Mouse (Mus musculus): ENCODE data around the gene Lck.

Gene Lck

GRCm38 (mm10) chr4:129508834-129509600 is 64.4 kb downstream of the Lck start:
- DNase-seq (ENCODE audit: low spot score in 2 of 2): peak in 1 of 2 experiments; percentile 25

DNA sequence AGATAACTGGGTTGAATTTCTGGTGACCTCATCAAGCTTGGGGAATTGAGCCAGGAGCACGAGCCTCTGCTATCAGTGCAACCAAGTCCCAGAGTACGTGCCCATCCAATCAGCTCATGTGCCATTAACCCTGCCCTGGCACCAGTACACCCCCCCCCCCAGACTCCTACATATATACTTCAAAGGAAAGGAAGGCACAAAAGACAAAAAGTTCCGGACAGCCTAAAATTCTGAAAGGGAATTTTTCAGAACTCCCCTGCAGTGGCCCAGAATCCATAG is 65.3 kb downstream of the Lck start:
- DNase-seq (ENCODE audit: low spot score in 2 of 2): no peak

- no peak for DNase-seq (ENCODE audit: low spot score in 2 of 2)
Observed at GRCm38 (mm10) chr4:129507434-129508236, 65.8 kb downstream of the Lck start.

- DNase-seq (ENCODE audit: low spot score in 2 of 2): no peak
Observed at GRCm38 (mm10) chr4:129505511-129505910, 67.9 kb downstream of the Lck start.

DNA sequence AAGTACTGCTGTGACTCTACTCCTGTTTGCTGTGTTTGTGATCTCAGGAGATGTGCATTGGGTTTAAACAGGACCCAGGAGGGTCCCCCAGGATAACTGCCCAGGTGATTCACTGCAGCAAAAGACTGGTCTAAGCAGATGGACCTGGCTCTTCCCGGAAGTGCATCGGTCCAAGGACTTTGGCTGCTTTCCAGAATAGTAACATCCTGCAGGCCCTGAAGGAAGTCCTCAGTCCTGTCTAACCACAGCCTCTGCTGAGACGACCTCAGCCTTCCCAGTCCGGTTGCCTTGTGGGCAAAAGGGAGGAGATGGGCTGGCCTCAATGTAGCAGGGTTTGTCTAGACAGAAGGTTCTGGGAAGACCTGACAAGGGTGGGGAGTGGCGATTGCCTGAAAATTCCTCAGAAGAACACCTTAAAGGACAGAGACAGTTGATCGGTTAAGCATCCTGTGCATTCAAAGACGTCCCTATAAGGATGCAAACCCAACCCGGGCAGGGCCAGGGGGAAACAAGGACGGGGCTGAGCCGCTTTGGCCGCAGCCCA is 70.5 kb downstream of the Lck start:
- no peak for DNase-seq (ENCODE audit: low spot score in 2 of 2)

DNA sequence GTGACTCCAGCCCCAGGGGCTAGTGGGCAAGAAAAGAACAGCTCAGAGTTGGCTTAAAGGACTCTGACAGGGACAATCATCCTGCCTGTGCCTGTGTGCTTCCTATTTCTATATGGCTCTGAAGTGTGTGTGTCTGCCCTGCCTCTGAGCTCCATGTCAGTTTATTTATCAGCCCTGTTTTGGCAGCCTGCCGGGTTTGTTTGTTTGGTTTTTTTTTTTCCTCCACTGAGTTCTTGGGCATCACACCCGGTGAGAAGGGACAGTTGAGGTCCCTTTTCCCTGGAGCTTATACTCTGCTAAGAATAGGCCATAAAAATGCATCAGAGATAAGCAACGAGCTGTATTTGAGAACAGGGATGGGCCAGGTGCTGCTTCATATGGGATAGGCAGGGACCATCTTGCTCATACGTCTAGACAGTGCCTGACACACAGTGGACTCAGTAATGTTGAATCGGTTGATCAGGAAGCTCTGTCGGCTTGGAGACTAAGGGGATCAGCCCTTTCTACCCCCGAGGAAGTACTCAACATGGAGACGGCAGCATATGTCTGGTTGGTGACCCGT is 71.0 kb downstream of the Lck start:
- peak in 1 of 2 experiments; percentile 22 for DNase-seq (ENCODE audit: low spot score in 2 of 2)

DNA sequence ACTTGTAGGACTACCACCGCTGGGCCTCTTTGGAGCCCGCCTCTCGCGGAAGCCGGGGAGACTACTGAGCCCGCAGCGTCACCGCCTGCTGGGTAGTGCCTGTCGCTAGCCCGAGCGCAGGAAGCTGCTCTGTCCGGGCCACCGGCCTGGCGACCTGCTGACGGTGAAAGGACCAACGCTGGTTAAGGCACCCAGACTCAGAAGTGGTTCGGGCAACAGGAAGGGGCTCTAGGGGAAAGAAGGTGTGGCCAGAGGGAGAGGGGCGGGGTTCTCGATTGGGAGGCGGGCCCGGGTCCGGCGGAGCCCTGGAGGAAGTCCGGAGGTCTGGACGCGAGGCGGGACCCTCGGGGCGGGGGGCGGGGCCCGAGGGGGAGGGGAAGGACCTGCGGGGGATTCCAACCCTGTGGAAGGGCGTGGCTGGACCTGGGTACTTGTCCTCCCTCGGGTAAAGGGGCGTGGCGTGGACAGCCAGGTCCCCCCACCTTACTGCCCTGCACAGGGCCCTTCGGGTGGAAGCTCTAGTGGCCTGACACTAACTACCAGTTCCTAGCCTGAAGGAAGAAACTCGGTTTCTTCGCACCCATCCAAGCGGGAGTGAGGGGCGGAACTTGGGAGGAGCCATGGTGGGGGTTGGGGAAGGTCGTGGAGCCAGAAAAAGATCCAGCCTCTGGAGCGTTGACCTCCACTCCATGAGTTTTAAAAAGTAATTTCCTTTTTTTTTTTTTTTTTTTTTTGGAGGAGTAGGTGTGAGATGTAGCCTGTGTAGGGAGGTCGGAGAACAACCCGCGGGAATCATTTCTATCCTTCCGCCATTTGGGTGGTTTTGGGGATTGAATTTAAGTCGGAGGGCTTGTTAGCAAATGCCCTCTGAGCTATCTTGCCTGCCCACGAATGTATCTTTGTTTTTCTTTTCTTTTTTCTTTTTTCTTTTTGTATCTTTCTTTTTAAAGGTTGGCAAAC is 72.6 kb downstream of the Lck start:
- peak; percentile 89 to 91 for DNase-seq (ENCODE audit: low spot score in 2 of 2)

- no peak for DNase-seq (ENCODE audit: low spot score in 2 of 2)
Observed at GRCm38 (mm10) chr4:129500017-129500416, 73.4 kb downstream of the Lck start.

- no peak for DNase-seq (ENCODE audit: low spot score in 2 of 2)
Observed at GRCm38 (mm10) chr4:129498941-129499340, 74.5 kb downstream of the Lck start.
